Mouse (Mus musculus): ENCODE data around the gene Pfn1. TPM values are rescaled to one million over a fixed set of nuclear protein-coding genes. Genes with fewer than 3 reads are reported as not detected.
A peak's percentile ranks its signal among the peaks of the same experiment; 100 is the strongest.

Pfn1 gene
- polyA plus RNA-seq, 1 experiment = 2,636 TPM

GRCm38 (mm10) chr11:70671333-70672047 lies 17.0 kb upstream of the Pfn1 start:
- no peaks in the 10 kb centered on the region for H3K36me3 ChIP-seq (ENCODE audit: control insufficient read depth, insufficient read depth)

GRCm38 (mm10) chr11:70670483-70670882 lies 16.0 kb upstream of the Pfn1 start:
- Histone ChIP-seq H3K27me3 (ENCODE audit: control insufficient read depth, insufficient read depth, insufficient read length) (no peaks in the 10 kb centered on the region), H3K79me2 (ENCODE audit: control insufficient read depth, insufficient read depth) (peaks cover 14% of the 10 kb centered on the region), H3ac (ENCODE audit: control insufficient read depth, insufficient read length) (no peak overlapping the region), H3K4me3 (peak overlapping the region; percentile 82), H3K4me2 (ENCODE audit: low read depth) (peak overlapping the region; percentile 93), H3K36me3 (ENCODE audit: control insufficient read depth, insufficient read depth) (no peaks in the 10 kb centered on the region)
- TF ChIP-seq MYOG (IDR thresholded peaks at IDR 0.05; ENCODE audit: control insufficient read depth in 1 of 3, insufficient read depth in 1 of 3, insufficient read length in 2 of 3, low read depth in 2 of 3) (no peak), CEBPB (IDR thresholded peaks at IDR 0.05; ENCODE audit: insufficient read depth, poor library complexity, severe bottlenecking) (no peak), POLR2AphosphoS2 (IDR thresholded peaks at IDR 0.05; ENCODE audit: insufficient read length, low read depth) (no peak), E2F4 (IDR thresholded peaks at IDR 0.05; ENCODE audit: insufficient read depth) (no peak), TCF3 (IDR thresholded peaks at IDR 0.05; ENCODE audit: insufficient read length, low read depth) (no peak), TCF12 (IDR thresholded peaks at IDR 0.05; ENCODE audit: insufficient read depth, poor library complexity, severe bottlenecking) (no peak), POLR2A (IDR thresholded peaks at IDR 0.05; ENCODE audit: insufficient read length, low read depth) (no peak), MAX (IDR thresholded peaks at IDR 0.05; ENCODE audit: low read depth) (no peak)

More at GRCm38 (mm10) chr11:70671333-70672047, 17.0 kb upstream of the Pfn1 start:
- TF ChIP-seq POLR2AphosphoS2 (IDR thresholded peaks at IDR 0.05; ENCODE audit: insufficient read length, low read depth) (peak; percentile 47), MAX (IDR thresholded peaks at IDR 0.05; ENCODE audit: low read depth) (no peak)
- peaks cover 13% of the 10 kb centered on the region for H3K79me2 ChIP-seq (ENCODE audit: control insufficient read depth, insufficient read depth)
- H3ac ChIP-seq (ENCODE audit: control insufficient read depth, insufficient read length) = no peak overlapping the region
- H3K27me3 ChIP-seq (ENCODE audit: control insufficient read depth, insufficient read depth, insufficient read length) = no peaks in the 10 kb centered on the region
- H3K4me3 ChIP-seq = no peak overlapping the region
- no peak overlapping the region for H3K4me2 ChIP-seq (ENCODE audit: low read depth)

- peaks cover 19% of the 10 kb centered on the region for H3K79me2 ChIP-seq (ENCODE audit: control insufficient read depth, insufficient read depth)
- H3ac ChIP-seq (ENCODE audit: control insufficient read depth, insufficient read length) = peak overlapping the region; percentile 35
- no peak for TF ChIP-seq MYOG (IDR thresholded peaks at IDR 0.05; ENCODE audit: control insufficient read depth in 1 of 3, insufficient read depth in 1 of 3, insufficient read length in 2 of 3, low read depth in 2 of 3)
- TF ChIP-seq POLR2A (IDR thresholded peaks at IDR 0.05; ENCODE audit: insufficient read length, low read depth) = peak; percentile 22
- TF ChIP-seq E2F4 (IDR thresholded peaks at IDR 0.05; ENCODE audit: insufficient read depth) = no peak
- TF ChIP-seq USF1 (IDR thresholded peaks at IDR 0.05; ENCODE audit: low read depth) = no peak
- no peak for TF ChIP-seq CEBPB (IDR thresholded peaks at IDR 0.05; ENCODE audit: insufficient read depth, poor library complexity, severe bottlenecking)
- TF ChIP-seq SRF (IDR thresholded peaks at IDR 0.05; ENCODE audit: control insufficient read depth, insufficient read length, low read depth) = peak; percentile 18
- TF ChIP-seq TCF3 (IDR thresholded peaks at IDR 0.05; ENCODE audit: insufficient read length, low read depth) = no peak
- no peak for TF ChIP-seq MYOD1 (IDR thresholded peaks at IDR 0.05; ENCODE audit: control insufficient read depth in 1 of 3, insufficient read length in 2 of 3, low read depth in 2 of 3)
- no peak for TF ChIP-seq REST (IDR thresholded peaks at IDR 0.05; ENCODE audit: insufficient read depth, insufficient read length)
- TF ChIP-seq TCF12 (IDR thresholded peaks at IDR 0.05; ENCODE audit: insufficient read depth, poor library complexity, severe bottlenecking) = no peak
- TF ChIP-seq MAX (IDR thresholded peaks at IDR 0.05; ENCODE audit: low read depth) = no peak
- no peak for TF ChIP-seq POLR2AphosphoS2 (IDR thresholded peaks at IDR 0.05; ENCODE audit: insufficient read length, low read depth)
- peak overlapping the region; percentile 82 for H3K4me3 ChIP-seq
- peak overlapping the region; percentile 93 for H3K4me2 ChIP-seq (ENCODE audit: low read depth)
- H3K27me3 ChIP-seq (ENCODE audit: control insufficient read depth, insufficient read depth, insufficient read length) = no peaks in the 10 kb centered on the region
- H3K36me3 ChIP-seq (ENCODE audit: control insufficient read depth, insufficient read depth) = no peaks in the 10 kb centered on the region
Measured at GRCm38 (mm10) chr11:70669582-70670345, 15.3 kb upstream of the Pfn1 start.

- Histone ChIP-seq H3K4me3 (peak within 1 kb of the TSS; percentile 82), H3K4me2 (ENCODE audit: low read depth) (peak within 1 kb of the TSS; percentile 95), H3K79me2 (ENCODE audit: control insufficient read depth, insufficient read depth) (peaks cover 19% of the 10 kb centered on the region), H3K27me3 (ENCODE audit: control insufficient read depth, insufficient read depth, insufficient read length) (no peaks in the 10 kb centered on the region), H3ac (ENCODE audit: control insufficient read depth, insufficient read length) (peak within 1 kb of the TSS; percentile 35), H3K36me3 (ENCODE audit: control insufficient read depth, insufficient read depth) (peaks cover 6% of the 10 kb centered on the region)
- TF ChIP-seq SRF (IDR thresholded peaks at IDR 0.05; ENCODE audit: control insufficient read depth, insufficient read length, low read depth) = peak; percentile 88
- no peak for TF ChIP-seq REST (IDR thresholded peaks at IDR 0.05; ENCODE audit: insufficient read depth, insufficient read length)
- TF ChIP-seq POLR2AphosphoS2 (IDR thresholded peaks at IDR 0.05; ENCODE audit: insufficient read length, low read depth) = peak; percentile 93
- peak; percentile 76 for TF ChIP-seq POLR2A (IDR thresholded peaks at IDR 0.05; ENCODE audit: insufficient read length, low read depth)
Measured at GRCm38 (mm10) chr11:70668771-70669505, 14.5 kb upstream of the Pfn1 start, which contains the start of gene Spag7. Spag7 (minus strand) TSS chr11:70669416.

All from myocyte (in vitro differentiated cells).